Mouse (Mus musculus) cerebellum, adult 2 months (tissue): ENCODE measurements around the gene Glis3.

Experiments
- CTCF ChIP-seq: fragments of 200-500 bp; IDR thresholded peaks from 2 replicates; pipeline ENCODE4 v1.5.1; 2011; ENCODE audit warnings: low read depth, mild to moderate bottlenecking, control low read depth, low read length, moderate library complexity, borderline replicate concordance; ENCODE audit not compliant: insufficient read depth
- POLR2A ChIP-seq: fragments of 200-500 bp; IDR thresholded peaks from 2 replicates; pipeline ENCODE4 v1.6.1; 2011; ENCODE audit warnings: low read length, control low read depth, borderline replicate concordance; ENCODE audit not compliant: insufficient read depth

DNA sequence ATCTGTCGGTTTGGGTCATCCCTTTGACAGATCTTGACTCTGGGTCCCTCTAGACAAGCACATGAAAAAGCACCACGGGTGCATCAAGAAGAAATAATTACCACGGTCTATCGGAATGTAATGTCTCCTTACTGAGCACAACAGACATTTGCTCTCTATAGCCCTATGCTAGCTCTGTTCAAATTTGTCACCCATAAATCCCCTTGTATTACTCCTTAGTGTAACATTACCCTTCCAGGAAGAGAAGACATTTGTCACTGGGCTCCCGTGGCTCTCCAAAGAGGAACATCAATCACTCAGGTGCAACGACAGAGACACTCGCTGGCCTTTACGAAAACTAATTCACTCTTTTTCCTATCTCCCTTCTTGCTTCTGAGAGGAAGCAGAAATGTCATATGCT, 413.0 kb downstream of the Glis3 start:
- TF ChIP-seq POLR2A (no peak), CTCF (no peak)
